In genomic region chr6:101532436-101532835, GRCm38 (mm10) we compare ENCODE assay signal across 9 mouse cellular contexts.
DNase-seq lines count a peak whose midpoint lies in the region; ATAC-seq and TF ChIP-seq lines count a peak whose summit lies in the region.
"Had no signal": no experiment of that assay in that cellular context is flagged by ENCODE, and none has a peak within 500 bp of the region (broad histone marks: within the 10 kb centered on the region; RNA-seq: fewer than 3 reads in every experiment).

No protein-coding gene starts in this region.

- H3K36me3 ChIP-seq in heart, postnatal 0 days (replicated peaks; ENCODE audit: control insufficient read depth, insufficient read depth, low read length) = no peaks in the 10 kb centered on the region
- no peaks in the 10 kb centered on the region for H3K36me3 ChIP-seq in small intestine, adult 2 months (ENCODE audit: control insufficient read depth, insufficient read depth, low read length)
- no peaks in the 10 kb centered on the region for H3K36me3 ChIP-seq in midbrain, postnatal 0 days (ENCODE audit: insufficient read depth, low read length)
- H3K36me3 ChIP-seq: midbrain, embryonic 12.5 days had no signal

- peak overlapping the region; percentile 21; the same call in 1 of the 2 replicates for H3K27ac ChIP-seq in heart, postnatal 0 days (ENCODE audit: low read depth)
- H3K27ac ChIP-seq in small intestine, adult 2 months (ENCODE audit: insufficient read depth, low read depth, low read length) = peak overlapping the region; percentile 64; the same call in 1 of the 2 replicates
- H3K27ac ChIP-seq in midbrain, postnatal 0 days (ENCODE audit: low read depth, low read length) = no peak overlapping the region
- H3K27ac ChIP-seq: midbrain, embryonic 12.5 days had no signal

- H3K4me1 ChIP-seq in heart, postnatal 0 days (ENCODE audit: control insufficient read depth, insufficient read depth) = no peaks in the 10 kb centered on the region
- H3K4me1 ChIP-seq in small intestine, adult 2 months (ENCODE audit: control insufficient read depth, insufficient read depth, insufficient read length, low read length) = no peaks in the 10 kb centered on the region
- no peaks in the 10 kb centered on the region for H3K4me1 ChIP-seq in midbrain, postnatal 0 days (ENCODE audit: insufficient read depth, low read length)

- WGBS in heart, postnatal 0 days = 17% methylated on average over 7 of the region's 7 CpGs
- 37% methylated on average over 7 of the region's 7 CpGs for WGBS in small intestine, adult 2 months
- WGBS in midbrain, postnatal 0 days = 68% methylated on average over 7 of the region's 7 CpGs

- DNase-seq in lung, adult 18-20 months = peak; percentile 14 to 15
- no peak for DNase-seq in lung, postnatal 25 days (ENCODE audit: low spot score)
- peak; percentile 24 for DNase-seq in heart, postnatal 0 days (ENCODE audit: low spot score)
- no peak for DNase-seq in midbrain, postnatal 0 days (ENCODE audit: low spot score)
- no peak for DNase-seq in thymus, postnatal 36 days
- DNase-seq in left cerebral cortex, postnatal 4 days = no peak

- H3K9me3 ChIP-seq in heart, postnatal 0 days (replicated peaks; ENCODE audit: control insufficient read depth, low read length) = no peaks in the 10 kb centered on the region
- H3K9me3 ChIP-seq in midbrain, postnatal 0 days (ENCODE audit: low read length) = no peaks in the 10 kb centered on the region
- H3K9me3 ChIP-seq: midbrain, embryonic 12.5 days had no signal

- peak; percentile 62 for ATAC-seq in common myeloid progenitor, adult 5-6 weeks (replicated peaks; ENCODE audit: low read depth, poor library complexity, severe bottlenecking)
- peak; percentile 74 for ATAC-seq in heart, postnatal 0 days (ENCODE audit: insufficient read depth, low read depth)
- no peak for ATAC-seq in midbrain, postnatal 0 days (ENCODE audit: low FRiP score)

- intact Hi-C loops in left cerebral cortex, postnatal 4 days (cut with DNase I) = loop anchor here (5.0 to 10.0 kb wide), 3 partner anchors 158 to 648 kb away; partner anchors contain the start of gene Pdzrn3

- H3K4me3 ChIP-seq in heart, postnatal 0 days (ENCODE audit: low read depth, low read length) = peak overlapping the region; percentile 3; the same call in 1 of the 2 replicates
- no peak overlapping the region for H3K4me3 ChIP-seq in small intestine, adult 2 months (ENCODE audit: low read depth, low read length)
- no peak overlapping the region for H3K4me3 ChIP-seq in midbrain, postnatal 0 days (ENCODE audit: low read depth, low read length)
- H3K4me3 ChIP-seq: midbrain, embryonic 12.5 days had no signal

- no peak for TF ChIP-seq POLR2A in small intestine, adult 2 months (IDR thresholded peaks at IDR 0.05; ENCODE audit: low read depth, low read length)

- no peak for TF ChIP-seq EP300 in heart, postnatal 0 days (IDR thresholded peaks at IDR 0.05; ENCODE audit: low read depth)

- H3K9ac ChIP-seq in heart, postnatal 0 days (replicated peaks; ENCODE audit: low read depth, low read length) = no peak overlapping the region
- no peak overlapping the region for H3K9ac ChIP-seq in midbrain, postnatal 0 days (replicated peaks; ENCODE audit: low read length, poor library complexity, severe bottlenecking)
- H3K9ac ChIP-seq: midbrain, embryonic 12.5 days had no signal

- TF ChIP-seq CTCF in heart, postnatal 0 days (IDR thresholded peaks at IDR 0.05; ENCODE audit: low read depth) = no peak
- no peak for TF ChIP-seq CTCF in small intestine, adult 2 months (IDR thresholded peaks at IDR 0.05; ENCODE audit: extremely low read depth, insufficient read length, insufficient replicate concordance, low read depth, low read length)
- no peak for TF ChIP-seq CTCF in midbrain, postnatal 0 days (IDR thresholded peaks at IDR 0.05)

- no peaks in the 10 kb centered on the region for H3K27me3 ChIP-seq in heart, postnatal 0 days (ENCODE audit: control insufficient read depth, insufficient read depth, low read length)
- no peaks in the 10 kb centered on the region for H3K27me3 ChIP-seq in small intestine, adult 2 months (ENCODE audit: control insufficient read depth, insufficient read depth, low read length)
- H3K27me3 ChIP-seq in midbrain, postnatal 0 days (ENCODE audit: insufficient read depth, low read length) = no peaks in the 10 kb centered on the region; the same call in none of the 2 replicates

- peak overlapping the region; percentile 31 for H3K4me2 ChIP-seq in heart, postnatal 0 days (ENCODE audit: low read depth, low read length)
- no peak overlapping the region for H3K4me2 ChIP-seq in midbrain, postnatal 0 days (ENCODE audit: low read depth, low read length, poor library complexity, severe bottlenecking)
- H3K4me2 ChIP-seq: midbrain, embryonic 12.5 days had no signal

Comparison
In these comparisons a context has a peak if more than half of its experiments do, and no peak if none do; other contexts are left out.
1. DNase-seq: peak in lung, adult 18-20 months (2 of 2) and heart, postnatal 0 days (single experiment); none in lung, postnatal 25 days (single experiment), midbrain, postnatal 0 days (single experiment), thymus, postnatal 36 days (0 of 2) and left cerebral cortex, postnatal 4 days (single experiment).